In genomic region chr5:118313766-118314165, GRCm38 (mm10) we compare ENCODE assay signal across 27 mouse cellular contexts.
"Had no signal": no experiment of that assay in that cellular context is flagged by ENCODE, and none has a peak within 500 bp of the region (broad histone marks: within the 10 kb centered on the region; RNA-seq: fewer than 3 reads in every experiment).

No protein-coding gene starts in this region.

- H3K27me3 ChIP-seq: embryonic facial prominence, embryonic 12.5 days; embryonic facial prominence, embryonic 15.5 days; forebrain, embryonic 13.5 days; forebrain, embryonic 15.5 days had no signal

- DNase-seq: cerebellum, adult 2 months; cerebellum, adult 8-10 months; cerebellum, adult 9-10 months; cerebellum, adult 9-11 months; cerebellum, postnatal 25 days; cerebellum, postnatal 36 days; embryo, embryonic 11 days; forebrain, postnatal 0 days; gastrocnemius, adult 2 months; gastrocnemius, postnatal 10 days; gastrocnemius, postnatal 14 days; gastrocnemius, postnatal 25 days; gastrocnemius, postnatal 36 days; heart, adult 11 months; heart, adult 18-20 months; heart, adult 2 months had no signal

- H3K9me3 ChIP-seq: embryonic facial prominence, embryonic 10.5 days; embryonic facial prominence, embryonic 12.5 days; embryonic facial prominence, embryonic 13.5 days; embryonic facial prominence, embryonic 15.5 days; forebrain, embryonic 10.5 days; forebrain, embryonic 12.5 days; forebrain, embryonic 13.5 days; forebrain, embryonic 15.5 days had no signal

- H3K36me3 ChIP-seq: embryonic facial prominence, embryonic 10.5 days; embryonic facial prominence, embryonic 12.5 days; embryonic facial prominence, embryonic 13.5 days; embryonic facial prominence, embryonic 15.5 days; forebrain, embryonic 10.5 days; forebrain, embryonic 12.5 days; forebrain, embryonic 15.5 days had no signal

- H3K4me2 ChIP-seq: embryonic facial prominence, embryonic 12.5 days; embryonic facial prominence, embryonic 13.5 days; embryonic facial prominence, embryonic 15.5 days; forebrain, embryonic 12.5 days; forebrain, embryonic 13.5 days; forebrain, embryonic 15.5 days had no signal

- H3K27ac ChIP-seq: embryonic facial prominence, embryonic 10.5 days; embryonic facial prominence, embryonic 12.5 days; embryonic facial prominence, embryonic 13.5 days; embryonic facial prominence, embryonic 15.5 days; forebrain, embryonic 10.5 days; forebrain, embryonic 12.5 days; forebrain, embryonic 13.5 days; forebrain, embryonic 15.5 days; gastrocnemius, adult 2 months; heart, adult 2 months had no signal

- H3K4me3 ChIP-seq: embryonic facial prominence, embryonic 10.5 days; embryonic facial prominence, embryonic 12.5 days; embryonic facial prominence, embryonic 13.5 days; embryonic facial prominence, embryonic 15.5 days; erythroblast, embryonic 14.5 days; forebrain, embryonic 10.5 days; forebrain, embryonic 12.5 days; forebrain, embryonic 13.5 days; forebrain, embryonic 15.5 days; gastrocnemius, adult 2 months; heart, adult 2 months had no signal

- H3K9ac ChIP-seq: embryonic facial prominence, embryonic 12.5 days; embryonic facial prominence, embryonic 13.5 days; embryonic facial prominence, embryonic 15.5 days; forebrain, embryonic 12.5 days; forebrain, embryonic 13.5 days; forebrain, embryonic 15.5 days; forebrain, postnatal 0 days had no signal

- ATAC-seq: forebrain, embryonic 13.5 days; forebrain, embryonic 14.5 days; forebrain, embryonic 15.5 days; forebrain, embryonic 16.5 days; forebrain, postnatal 0 days had no signal
